Mouse (Mus musculus) G1E (cell line): ENCODE results near the gene Jph2.

Source experiments
- CTCF ChIP-seq: IDR thresholded peaks from 2 replicates; pipeline ENCODE4 v1.5.1; 2012; ENCODE audit warnings: low read depth, low read length, inconsistent platforms, mixed read lengths
- GATA1 ChIP-seq: IDR thresholded peaks from 2 replicates; pipeline ENCODE4 v1.6.1; 2012; ENCODE audit warnings: borderline replicate concordance, low read length, inconsistent platforms, mixed read lengths
- GATA2 ChIP-seq: IDR thresholded peaks from 2 replicates; pipeline ENCODE4 v1.6.1; 2012; ENCODE audit warnings: low read depth, low read length, inconsistent platforms, borderline replicate concordance
- TAL1 ChIP-seq: conservative IDR thresholded peaks from 2 replicates; pipeline ENCODE4 v1.6.1; 2012; ENCODE audit warnings: low read depth, low read length, inconsistent platforms, mixed read lengths

- TF ChIP-seq CTCF (no peak), GATA1 (no peak), TAL1 (no peak), GATA2 (no peak)
These were observed 40.4 kb upstream of the Jph2 start, which contains the start of gene Gdap1l1 for GRCm38 (mm10) chr2:163438246-163438618.
